Mouse (Mus musculus) layer of hippocampus, adult 9-11 months (tissue): ENCODE results near the gene Pbrm1.
A peak's percentile ranks its signal among the peaks of the same experiment; 100 is the strongest.

Experiments used
- DNase-seq: peaks from one replicate; pipeline ENCODE4 v3.0.0; 2022

Pbrm1 gene

DNA sequence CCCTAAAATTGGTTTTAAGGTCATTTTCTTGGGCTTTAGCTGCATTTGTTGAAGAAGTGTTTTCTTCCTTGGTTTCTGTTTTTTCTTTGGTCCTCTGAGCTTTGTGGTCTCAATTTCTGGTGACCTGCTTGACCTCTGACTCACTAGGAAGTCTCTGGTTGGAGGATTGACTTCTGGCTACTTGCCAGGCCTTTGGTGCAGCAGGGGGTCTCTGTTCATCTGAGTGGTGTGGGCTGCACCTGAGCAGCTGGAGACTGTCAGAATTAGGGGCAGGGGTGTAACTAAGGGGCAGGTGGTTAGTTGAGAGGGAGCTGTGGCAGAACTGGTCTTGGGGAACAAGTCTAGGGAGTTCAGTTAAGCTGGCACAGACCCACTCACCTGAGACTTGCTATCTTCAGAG, 62.2 kb downstream of the Pbrm1 start:
- DNase-seq = no peak

DNA sequence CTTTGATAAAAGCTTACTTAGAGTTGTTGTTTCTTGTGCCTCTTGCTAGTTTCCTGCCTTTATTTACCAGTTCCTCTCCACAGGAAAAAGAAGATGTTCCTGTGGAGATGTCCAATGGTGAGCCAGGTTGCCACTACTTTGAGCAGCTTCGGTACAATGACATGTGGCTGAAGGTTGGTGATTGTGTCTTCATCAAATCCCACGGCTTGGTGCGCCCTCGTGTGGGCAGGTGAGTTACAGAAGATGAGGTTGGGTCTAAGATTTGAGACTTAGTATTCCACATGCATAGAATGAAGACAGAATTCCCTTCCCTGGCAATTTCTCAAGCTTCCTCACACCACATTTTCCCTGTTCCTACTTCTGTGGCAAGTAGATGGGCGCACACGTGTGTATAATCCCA, 68.5 kb downstream of the Pbrm1 start:
- no peak for DNase-seq

DNA sequence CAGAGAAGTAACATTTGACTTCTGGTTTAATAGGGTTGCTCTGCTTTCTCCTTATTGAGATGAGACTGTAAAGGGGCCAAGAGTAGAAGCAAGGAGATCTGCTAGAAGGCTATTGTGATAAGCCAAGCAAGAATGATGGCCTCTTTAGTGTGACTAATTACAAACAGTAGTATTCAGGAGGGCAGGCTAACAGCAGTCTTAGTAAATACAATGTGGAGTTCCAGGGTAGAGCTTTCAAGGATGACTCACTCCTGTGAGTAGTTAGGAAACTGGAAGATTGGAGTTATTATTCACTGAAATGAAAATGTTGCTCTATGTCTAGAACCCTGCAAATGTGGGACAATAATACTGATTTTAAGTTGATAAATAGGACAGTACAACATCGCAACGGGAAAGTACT, 69.6 kb downstream of the Pbrm1 start:
- DNase-seq = no peak

DNA sequence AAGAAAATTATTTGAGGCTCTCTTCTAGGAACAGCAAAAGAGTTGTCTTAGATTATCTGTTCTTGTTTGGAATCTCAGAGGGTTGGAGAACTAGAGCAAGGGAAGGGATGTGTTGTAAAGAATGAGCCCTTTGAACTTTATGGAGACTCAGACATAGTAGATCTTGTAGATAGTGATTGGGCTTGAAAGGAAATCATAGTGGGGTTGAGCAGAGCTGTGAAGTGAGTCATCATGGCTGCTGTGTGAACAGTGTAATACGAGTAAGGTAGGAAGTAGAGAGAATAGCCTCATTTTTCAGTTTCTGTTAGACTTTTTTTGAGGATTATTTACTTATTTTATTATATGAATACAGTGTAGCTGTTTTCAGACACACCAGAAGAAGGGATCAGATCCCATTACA, 71.0 kb downstream of the Pbrm1 start:
- DNase-seq = no peak

DNA sequence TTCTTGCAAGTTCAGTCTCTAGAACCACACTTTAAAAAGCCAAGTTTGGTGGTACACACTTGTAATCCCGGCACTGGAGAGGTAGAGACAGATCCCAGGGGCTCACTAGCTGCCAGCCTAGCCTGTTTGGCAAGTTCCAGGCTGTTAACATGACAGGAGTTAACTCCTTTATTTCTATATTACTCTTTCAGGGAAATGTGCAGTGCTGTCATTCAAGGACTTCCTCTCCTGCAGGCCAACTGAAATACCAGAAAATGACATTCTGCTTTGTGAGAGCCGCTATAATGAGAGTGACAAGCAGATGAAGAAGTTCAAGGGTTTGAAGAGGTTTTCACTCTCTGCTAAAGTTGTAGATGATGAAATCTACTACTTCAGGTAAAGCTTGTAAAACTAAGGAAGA, 86.2 kb downstream of the Pbrm1 start:
- no peak for DNase-seq

DNA sequence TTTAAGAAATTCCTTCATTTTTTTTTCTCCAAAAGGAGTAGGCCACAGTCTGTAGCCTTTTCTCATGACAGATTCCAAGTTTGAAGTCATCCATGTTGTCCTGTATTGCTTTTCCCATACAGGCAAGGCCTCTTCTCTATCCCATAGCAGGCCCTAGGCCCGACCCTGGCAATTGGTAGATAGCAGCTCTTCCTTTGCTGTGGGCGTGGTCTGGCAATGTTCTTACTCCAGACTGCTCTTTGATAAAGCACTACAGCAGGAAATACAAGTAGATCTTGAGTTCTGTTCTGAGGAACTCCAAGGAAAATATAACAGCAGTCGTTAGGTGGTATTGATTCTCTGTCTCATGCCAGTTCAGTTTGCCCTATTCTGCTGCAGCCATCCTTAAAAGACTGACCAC, 91.7 kb downstream of the Pbrm1 start:
- no peak for DNase-seq

DNA sequence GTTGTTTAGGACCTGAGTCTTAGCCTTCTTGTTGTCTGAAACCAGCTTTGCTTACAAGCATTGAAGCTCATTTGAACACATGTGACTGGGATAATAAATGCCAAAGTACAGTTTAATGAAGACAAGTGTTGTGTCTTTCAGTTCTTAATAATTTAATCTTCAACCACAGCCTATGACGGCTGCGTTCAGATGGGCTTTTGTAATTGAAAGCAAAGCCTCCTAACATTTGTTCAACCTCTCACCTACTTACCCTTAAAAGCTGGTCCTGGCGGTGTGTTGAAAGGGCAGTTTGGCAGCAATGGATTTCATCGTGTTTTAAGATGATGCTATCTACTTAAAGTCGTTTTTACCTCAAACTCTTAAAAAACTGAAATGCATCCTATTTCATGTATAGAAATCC, 93.2 kb downstream of the Pbrm1 start:
- no peak for DNase-seq

DNA sequence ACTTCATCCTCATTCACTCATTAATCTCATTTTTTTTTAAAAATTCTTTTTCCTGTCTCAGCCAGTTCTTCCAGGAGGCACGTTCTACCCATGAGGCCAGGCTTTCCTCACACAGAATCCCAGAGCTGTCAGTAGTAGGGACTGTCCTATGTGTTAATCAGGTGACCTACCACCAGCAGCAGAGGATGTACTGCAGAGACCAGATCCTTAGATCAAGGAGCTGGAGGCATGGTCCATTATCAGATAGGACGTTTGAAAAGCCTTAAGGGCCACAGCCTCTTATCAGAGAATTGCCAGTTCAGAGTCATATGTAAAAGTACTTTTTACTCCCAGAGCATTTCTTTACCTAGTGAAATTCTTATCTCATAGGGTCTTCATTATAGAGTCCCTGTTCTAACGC, 95.1 kb downstream of the Pbrm1 start:
- DNase-seq = no peak

DNA sequence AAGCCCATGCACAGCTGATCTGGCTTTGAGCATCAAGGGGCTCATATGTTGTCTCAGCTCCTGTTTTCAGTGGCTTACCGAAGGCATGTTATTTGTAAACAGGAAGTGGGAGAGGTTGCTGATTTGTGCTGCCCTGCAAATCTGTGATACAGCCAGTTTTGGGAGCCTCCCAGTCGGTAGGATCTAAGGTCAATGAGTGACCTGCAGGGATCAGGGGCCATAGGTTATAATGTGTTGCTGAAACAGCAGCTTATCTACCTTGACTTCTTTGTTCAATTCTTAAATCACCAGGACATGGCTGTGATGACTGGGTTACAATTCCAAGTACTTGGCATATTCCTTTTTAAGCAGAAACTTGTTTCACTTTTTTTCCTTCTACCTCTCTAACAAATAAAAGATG, 96.6 kb downstream of the Pbrm1 start:
- no peak for DNase-seq

DNA sequence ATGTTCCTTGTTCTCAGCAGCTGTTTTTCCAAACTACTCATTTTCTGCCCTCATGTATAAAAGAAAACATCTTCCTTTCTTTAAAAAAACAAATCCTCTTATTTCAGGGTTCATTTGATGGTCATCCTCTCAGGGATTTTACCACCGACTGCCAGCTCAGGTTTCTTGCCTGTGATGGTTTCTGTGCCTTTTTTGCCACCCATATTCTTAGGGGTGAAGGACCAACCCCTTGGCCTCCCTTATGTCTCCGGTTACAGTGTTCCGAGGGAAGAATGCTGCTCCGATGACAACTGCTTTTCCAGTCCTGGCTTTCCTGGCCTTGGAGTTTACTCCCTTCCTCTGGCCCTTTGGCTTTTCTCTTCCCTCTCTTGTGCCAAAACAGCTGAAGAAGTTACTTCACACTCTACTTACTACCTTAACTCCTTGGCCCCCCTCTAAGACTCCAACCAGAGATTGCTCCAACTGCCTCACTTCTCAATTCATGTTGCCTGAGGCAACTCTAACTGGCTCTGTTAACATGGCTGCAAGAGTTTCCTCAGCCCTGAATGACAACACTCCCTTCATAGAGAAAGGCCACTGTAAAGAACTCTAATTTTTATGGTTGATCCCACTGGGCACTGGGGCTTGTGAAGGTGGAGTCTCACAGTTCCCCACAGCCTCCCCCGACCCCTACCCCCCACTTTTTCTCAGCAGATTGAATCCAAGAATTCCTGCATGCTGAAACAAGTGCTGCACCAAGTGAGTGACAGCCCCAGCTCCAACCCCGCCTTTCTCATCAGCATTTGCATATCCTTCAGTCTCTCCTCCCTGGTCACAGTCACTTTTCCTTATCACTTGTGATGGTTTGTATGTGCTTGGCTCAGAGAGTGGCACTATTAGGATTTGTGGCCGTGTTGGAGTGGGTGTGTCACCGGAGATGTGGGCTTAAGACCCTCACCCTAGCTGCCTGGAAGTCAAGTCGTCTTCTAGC, 106.5 kb downstream of the Pbrm1 start:
- no peak for DNase-seq

DNA sequence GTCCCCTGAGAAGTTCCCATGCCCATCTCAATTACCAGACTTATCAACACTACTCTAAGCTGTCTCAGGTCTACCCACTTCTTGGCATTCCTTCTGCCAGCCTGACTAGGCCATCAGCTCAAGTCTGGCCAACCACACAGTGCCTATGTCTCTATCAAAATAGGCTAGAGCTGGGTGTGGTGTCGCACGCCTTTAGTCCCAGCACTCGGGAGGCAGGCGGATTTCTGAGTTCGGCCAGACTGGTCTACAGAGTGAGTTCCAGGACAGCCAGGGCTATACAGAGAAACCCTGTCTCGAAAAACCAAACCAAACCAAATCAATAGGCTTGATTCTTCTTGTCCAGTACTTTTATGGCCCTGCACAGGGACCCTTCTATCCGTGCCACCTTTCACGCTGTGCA, 107.9 kb downstream of the Pbrm1 start:
- DNase-seq = no peak

DNA sequence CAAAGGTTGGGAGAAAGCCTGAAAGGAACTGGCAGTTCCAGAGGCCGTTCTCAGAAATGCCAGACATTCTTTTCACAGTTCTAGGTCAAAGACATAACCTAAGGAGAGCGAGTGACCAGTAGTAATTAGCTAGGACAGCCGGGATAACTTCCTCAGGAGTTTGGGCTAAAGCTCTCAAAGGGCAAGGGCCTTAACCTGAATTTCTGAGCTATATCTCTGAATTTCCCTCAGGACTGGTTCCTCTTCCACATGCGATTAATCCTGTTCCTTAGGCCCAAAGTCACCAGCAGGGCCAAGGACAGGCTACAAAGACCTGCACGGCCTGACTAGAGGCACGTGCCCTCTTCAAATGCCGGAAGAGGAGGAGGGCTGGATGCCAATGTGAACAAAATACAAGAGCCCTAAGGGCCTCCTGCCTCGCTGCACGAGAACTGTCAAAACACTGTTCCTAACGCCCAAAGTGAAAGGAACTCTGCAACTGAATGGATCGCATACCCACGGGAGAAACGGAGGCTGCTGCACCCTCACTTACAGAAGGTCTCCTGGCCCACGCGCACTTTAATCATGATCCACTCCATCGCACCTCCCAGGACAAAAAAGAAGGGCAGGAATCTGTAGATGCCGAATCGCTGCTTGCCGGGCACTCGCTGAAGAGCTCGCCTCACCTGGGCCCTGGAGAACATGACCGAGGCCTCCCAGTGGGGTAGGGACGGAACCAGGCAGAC, 109.3 kb downstream of the Pbrm1 start:
- DNase-seq = no peak

DNA sequence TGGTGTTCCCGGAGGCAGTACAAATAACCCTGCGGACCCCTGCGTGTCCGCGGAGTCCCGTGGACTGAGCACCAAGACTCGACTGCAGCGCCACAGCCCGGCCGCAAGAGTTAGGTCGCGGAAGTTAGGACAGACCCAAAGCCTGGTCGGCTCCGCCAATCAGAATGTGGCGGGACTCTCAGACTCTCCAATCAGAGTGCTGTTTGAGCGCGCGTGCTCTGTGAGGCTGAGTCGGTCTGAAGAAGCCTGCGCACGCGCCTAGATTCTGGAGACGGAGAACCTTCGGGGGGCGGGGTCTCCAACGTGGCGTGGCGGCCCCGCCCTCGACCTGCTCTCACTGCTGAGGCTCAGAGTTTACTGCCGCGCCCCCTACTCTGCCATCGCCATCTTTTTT, 109.9 kb downstream of the Pbrm1 start, which contains the start of gene Smim4:
Gene Smim4, minus strand, starts transcription at position 131 of the 394 bp plus-strand sequence.
- DNase-seq = peak; percentile 99

DNA sequence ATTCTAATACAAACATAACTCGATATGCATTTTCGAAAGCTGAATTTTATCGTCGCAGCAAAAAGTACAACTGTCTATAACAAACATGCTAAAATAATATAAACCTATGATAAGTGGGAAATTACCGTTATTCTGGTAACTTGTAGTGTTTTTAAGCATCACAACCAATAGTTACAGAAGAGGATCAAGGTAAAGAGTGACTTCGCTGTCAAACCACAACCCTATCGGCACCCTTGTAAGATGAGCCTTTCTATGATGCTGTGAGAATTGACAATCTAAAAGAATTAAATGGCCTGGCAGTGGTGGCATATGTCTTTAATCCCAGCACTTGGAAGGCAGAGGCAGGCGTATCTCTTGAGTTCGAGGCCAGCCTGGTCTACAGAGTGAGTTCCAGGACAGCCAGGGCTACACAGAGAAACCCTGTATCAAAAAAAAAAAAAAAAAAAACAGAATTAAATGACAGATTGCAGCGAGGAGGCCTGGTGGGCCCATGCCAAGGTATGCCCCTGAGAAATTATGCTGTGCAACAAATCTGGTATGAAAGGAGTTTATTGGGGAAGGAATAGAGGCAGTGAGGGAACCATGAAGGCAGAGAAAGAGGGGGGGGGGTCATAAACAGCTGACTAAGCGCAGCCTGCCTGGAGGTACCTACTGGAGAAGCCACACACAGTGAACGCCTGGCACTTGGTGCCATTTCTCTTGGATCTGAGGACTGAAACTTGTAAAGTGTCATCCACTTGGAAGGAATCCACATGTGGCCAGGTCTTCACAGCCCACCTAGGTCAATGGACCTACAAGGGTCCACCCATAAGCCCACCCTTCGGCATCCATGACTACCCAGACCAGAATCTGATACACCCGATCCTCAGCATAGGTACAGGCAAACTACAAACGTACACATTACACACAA, 110.6 kb downstream of the Pbrm1 start:
- DNase-seq = no peak

DNA sequence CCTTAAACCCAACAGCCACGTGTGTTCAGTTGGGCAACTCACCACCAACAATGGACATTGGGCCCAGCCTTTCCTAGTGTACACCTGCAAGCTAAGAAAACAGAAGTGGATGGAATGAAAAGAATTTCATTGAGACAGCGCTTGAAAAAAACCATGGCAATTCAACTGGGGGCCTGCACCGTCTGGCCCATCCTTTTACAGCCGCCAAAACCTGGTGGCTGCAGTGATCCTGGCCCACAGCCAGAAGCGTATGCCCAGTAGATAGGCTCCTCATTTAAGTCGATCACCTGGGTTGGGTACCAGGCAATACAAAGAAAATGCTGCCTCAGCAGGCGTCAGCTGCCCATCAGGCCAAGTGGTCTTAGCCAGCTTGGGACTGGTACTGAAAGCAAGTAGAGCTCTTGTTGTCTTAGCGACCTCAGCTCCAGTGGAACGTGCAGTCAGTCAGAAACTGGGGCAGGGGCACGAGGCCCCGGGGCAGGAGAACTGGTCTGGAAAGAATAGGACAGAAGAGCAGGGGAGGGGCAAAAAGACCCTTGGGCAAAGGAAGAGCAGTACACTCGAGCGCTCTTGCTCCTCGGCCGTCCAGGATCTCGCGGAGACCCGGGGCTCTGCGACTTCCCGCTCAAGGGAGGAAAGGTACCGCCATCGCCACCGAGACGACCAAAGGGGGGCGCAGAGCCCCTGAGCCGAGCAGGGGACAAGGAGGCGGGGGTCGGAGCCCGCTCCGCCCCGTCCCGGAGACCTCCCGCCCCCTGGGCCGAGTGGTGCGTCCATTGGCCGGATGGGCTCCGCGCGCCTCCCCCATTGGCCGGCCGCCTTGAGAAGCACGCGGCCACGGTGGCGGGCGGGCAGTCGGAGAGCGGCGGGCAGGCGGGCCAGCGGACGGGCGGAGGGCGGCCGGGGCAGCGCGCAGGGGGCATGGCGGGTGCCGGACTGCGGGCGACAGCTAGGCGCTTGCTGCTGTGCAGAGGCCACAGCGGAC, 111.6 kb downstream of the Pbrm1 start, which contains the start of gene Nt5dc2:
Gene Nt5dc2, plus strand, starts transcription at position 818 of the 985 bp plus-strand sequence.
- DNase-seq = peak; percentile 77

DNA sequence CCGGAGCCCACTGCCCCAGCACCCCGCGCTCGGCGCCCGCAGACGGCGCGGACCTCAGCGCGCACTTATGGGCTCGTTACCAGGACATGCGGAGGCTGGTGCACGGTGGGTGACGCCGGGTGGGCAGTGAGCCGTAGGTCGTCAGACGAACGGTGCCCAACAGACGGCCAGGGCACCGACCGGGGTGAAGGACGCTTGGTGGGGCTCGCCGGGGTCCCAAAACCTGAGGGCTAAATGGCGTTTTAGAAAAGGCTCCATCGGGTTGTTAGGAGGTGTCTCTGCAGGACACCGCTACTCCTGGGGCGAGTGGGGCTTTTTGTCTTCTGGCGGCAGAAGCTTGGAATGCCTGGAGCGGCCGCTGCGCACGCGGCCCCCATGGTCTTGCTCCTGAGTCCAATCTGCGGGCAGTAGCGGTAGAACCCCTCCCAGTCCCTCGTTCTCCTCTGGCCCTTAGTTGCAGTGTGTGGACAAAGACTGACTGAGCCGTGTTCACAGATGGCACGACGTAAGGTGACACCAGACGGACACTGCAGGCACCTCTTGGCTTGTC, 112.4 kb downstream of the Pbrm1 start:
- no peak for DNase-seq

DNA sequence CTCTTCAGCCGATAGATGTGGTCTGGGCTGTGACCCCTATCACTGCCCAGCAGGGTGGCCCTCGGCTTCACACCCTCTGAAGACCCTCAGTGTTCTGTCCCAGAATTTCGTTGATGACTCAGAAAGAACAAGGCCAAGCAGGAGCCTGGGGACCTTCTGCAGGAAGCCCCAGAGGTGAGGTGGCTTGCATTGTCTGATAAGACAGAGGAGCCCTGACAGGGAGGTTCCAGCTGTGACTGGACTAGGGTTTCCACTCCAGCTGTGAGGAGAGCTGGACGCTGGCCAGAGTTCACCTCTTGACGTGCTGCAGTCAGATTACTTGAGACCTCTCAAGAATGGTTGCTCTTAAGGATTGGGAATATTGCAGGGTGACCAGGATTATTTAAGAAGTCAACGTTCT, 113.1 kb downstream of the Pbrm1 start:
- DNase-seq = no peak

DNA sequence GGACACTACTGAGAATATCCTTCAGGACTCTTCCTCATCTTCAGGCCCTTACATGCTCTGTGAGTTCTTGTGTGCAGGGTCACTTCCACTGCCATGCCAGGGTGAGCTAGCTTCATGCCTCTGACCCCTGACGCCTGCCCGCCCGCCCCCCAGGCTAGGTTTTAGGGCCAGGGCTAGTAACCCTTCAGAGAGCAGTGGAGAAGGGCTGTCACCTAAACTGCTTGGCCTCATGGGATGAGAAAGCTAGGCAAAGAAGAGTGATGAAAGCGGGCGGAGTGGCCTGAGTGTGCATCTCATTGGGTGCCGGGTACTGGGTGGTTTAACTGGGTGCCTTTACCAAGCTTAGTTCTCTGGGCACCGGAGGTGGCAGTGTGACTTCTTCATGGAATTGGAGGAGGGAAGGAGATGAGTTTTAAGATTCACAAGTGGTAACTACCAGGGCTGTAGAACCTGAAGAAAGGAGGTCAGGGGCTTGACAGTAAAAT, 113.6 kb downstream of the Pbrm1 start:
- no peak for DNase-seq

DNA sequence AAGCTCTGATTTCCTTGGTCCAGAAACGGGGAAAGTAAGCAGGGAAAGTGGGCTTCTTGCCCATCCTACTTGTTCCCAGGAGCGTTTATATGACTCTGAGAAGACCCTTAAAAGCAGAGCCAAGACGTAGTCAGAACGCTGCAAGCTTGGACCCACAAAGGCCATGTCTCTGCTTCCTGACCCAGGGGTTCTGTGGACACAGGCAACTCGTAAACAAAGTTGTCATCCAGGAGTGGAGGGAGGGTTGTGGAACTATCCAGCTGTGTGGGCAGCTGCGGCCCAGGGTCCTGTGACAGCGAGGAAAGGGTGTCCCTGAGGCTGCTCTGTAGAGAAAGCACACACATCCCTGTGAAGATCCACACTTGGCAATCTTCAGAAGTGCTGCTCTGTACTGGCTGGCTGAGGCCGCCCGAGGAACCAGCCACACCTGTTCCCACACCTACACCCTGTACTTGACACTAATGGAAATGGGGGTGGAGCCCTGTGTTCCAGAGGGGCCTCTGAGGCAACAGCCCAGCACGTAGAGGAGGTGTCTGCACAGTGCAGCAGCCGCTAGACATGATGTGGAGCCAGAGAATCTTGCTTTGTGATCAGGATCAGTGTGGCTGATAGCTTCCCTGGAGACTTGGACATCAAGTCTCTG, 114.2 kb downstream of the Pbrm1 start:
- no peak for DNase-seq
